Mouse (Mus musculus) bone marrow macrophage, adult 2 months (primary cell): ENCODE results near the gene Slc22a6. TPM values are rescaled to one million over a fixed set of nuclear protein-coding genes. Genes with fewer than 3 reads are reported as not detected.

Experiments used
- H3K27ac ChIP-seq: 2 replicates; pipeline ENCODE4 v1.5.1; 2012; ENCODE audit warnings: low read depth, low read length; ENCODE audit not compliant: insufficient read depth
- H3K4me1 ChIP-seq: 2 replicates; pipeline ENCODE4 v1.6.1; 2012; ENCODE audit warnings: low read length; ENCODE audit not compliant: control insufficient read depth, insufficient read depth
- H3K4me3 ChIP-seq: 2 replicates; pipeline ENCODE4 v1.5.1; 2012; ENCODE audit warnings: mild to moderate bottlenecking, low read length, moderate library complexity; ENCODE audit not compliant: insufficient read depth
- CTCF ChIP-seq: IDR thresholded peaks from 2 replicates; pipeline ENCODE4 v1.5.1; 2012; ENCODE audit warnings: low read depth, mild to moderate bottlenecking, low read length, moderate library complexity
- POLR2A ChIP-seq: IDR thresholded peaks from 2 replicates; pipeline ENCODE4 v1.6.1; 2012; ENCODE audit warnings: mild to moderate bottlenecking, low read depth, low read length, borderline replicate concordance
- polyA plus RNA-seq: library from polyadenylated mRNA; stranded (reverse); fragments of >200 nt; gene quantifications from 2 replicates; pipeline ENCODE4 v1.2.4, GENCODE M21; 2012; ENCODE audit not compliant: missing spikeins, insufficient read depth, insufficient read length

Gene Slc22a6
- polyA plus RNA-seq, 1 experiment, result not detected

DNA sequence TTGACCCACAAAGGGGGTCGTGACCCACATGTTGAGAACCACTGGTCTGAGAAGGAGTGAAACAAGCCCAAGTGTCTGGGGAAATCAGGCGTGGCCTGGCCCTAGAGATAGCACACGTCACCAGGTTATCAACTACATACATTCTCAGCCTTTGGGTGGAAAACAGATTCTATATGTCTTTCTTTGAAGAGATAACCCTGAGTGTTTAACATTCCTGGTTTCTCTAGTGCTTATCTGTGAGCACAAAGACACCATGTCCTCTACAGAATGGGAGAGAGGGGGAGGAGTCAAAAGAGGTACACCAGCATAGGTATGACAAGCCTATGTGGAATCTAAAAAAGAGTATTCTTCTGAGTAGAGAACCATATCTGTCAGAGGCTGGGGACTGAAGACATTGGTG, 14.9 kb upstream of the Slc22a6 start:
- no peaks in the 10 kb centered on the region for H3K4me1 ChIP-seq
- TF ChIP-seq CTCF (no peak), POLR2A (no peak)
- no peak overlapping the region for H3K27ac ChIP-seq
- H3K4me3 ChIP-seq, result no peak overlapping the region

DNA sequence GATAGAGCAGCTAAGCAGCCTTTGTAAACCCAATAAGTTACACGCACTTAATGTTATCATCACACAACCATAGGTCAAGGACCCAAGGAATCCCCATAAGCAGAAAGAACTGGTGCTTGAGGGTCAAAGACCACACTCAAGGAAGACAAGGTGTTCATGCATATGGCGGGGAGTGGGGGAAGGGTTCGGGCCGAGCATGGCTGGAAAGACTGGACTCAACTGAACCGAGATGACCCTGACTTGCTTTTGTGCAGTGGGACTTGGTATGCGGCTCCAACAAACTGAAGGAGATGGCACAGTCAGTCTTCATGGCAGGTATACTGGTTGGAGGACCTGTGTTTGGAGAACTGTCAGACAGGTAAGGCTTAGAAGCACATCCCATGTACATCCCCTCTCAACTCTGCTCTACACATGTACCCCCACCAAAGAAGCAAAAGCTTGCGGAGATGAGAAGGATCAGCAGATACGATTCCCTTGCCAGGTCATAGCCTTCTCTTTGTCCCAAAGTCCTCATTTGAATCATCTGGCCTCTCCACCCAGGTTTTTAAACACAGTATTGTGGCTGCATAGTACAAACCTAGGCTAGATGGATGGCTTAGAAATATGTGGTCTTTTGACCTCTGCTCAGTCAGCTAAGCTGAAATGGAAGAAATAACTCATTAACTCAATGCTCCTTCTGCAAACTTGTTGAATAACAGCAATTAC, 13.2 kb upstream of the Slc22a6 start:
- no peak overlapping the region for H3K27ac ChIP-seq
- H3K4me3 ChIP-seq, result no peak overlapping the region
- TF ChIP-seq POLR2A, result no peak
- no peak for TF ChIP-seq CTCF
- H3K4me1 ChIP-seq, result no peaks in the 10 kb centered on the region

DNA sequence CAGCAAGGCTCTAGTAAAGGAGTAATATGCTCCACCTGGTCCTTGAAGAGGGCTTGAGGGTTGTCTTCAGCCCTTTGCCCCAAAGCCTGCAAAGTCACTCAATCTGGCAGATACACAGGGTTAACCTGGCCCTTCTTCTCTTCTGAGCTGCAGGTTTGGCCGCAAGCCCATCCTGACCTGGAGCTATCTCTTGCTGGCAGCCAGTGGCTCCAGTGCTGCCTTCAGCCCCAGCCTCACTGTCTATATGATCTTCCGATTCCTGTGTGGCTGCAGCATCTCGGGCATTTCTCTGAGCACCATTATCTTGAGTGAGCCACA, 12.6 kb upstream of the Slc22a6 start:
- no peak overlapping the region for H3K4me3 ChIP-seq
- H3K27ac ChIP-seq, result no peak overlapping the region
- TF ChIP-seq CTCF, result no peak
- no peak for TF ChIP-seq POLR2A
- H3K4me1 ChIP-seq, result no peaks in the 10 kb centered on the region

DNA sequence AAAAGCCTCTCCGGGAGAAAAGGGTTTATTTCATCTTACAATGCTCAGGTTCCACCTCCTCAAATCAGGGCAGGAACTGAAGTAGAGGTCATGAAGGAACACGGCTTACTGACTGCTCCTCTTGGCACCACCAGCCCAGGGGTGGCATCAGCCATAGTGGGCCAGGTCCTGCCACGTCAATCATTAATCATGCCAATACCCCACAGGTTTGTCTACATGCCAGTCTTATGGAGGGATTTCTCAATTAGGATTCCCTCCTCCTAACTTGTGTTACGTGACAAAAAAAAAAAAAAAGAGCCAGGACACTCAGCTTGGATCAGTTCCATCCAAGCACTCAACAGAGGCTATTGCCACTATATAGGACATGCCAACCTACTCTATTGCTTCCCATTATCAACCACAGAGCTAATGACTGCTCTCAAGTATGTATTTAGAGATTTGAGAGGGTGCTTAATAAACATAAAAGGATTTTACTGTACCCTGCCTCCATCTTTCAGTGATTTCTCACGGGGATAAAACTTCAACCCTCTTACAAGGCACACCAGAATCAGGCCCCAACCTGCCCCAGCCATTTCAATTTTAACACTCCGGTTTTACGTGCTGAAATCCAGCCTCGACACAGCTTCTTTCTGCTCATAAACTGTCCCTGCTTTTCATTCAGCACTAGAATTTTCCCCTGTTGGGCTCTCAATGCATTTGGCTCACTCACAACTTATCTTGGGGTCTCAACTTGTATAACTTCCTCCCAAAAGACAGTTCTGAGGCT, 6.3 kb upstream of the Slc22a6 start:
- no peak for TF ChIP-seq CTCF
- no peak for TF ChIP-seq POLR2A
- no peak overlapping the region for H3K27ac ChIP-seq
- H3K4me1 ChIP-seq, result no peaks in the 10 kb centered on the region
- no peak overlapping the region for H3K4me3 ChIP-seq

DNA sequence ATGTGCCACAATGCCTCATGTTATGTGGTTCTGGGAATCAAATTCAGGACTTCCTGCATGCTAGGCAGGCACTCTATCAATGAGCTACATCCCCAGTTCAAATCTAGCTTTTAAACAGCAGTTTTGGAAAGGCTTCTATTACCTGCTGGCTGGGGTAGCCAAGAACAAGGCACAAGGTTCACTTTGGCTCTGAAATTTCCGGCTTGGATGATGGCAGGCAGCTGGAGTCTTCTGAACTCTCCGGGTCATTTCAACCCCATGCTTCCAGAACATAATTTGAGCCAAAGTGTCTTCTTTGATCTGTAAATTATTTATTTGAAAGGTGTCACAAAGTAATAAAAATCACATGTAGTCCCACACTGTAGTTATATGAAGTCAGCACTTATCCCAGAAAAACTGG, 4.7 kb upstream of the Slc22a6 start:
- Histone ChIP-seq H3K27ac (no peak overlapping the region), H3K4me1 (no peaks in the 10 kb centered on the region), H3K4me3 (no peak overlapping the region)
- no peak for TF ChIP-seq CTCF
- TF ChIP-seq POLR2A, result no peak

DNA sequence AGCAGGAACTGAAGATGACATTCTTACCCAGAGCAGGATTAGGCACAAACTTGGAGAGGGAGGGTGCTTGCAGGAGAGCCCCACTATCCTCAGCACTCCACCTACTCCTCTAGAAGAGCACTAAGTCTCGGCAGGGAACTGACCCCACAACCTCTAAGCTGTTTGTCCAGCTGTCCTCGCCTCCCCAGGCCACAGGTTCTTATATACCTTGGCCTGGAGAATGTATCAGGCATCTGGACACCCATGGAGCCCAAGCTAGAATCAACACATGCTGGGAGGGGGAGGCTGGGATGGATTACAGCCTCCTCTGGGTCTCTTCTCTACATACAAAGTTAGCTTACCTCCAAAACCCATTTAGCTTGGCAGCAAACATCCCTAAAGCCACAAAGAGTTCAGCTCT, 3.5 kb upstream of the Slc22a6 start:
- H3K4me3 ChIP-seq, result no peak overlapping the region
- no peak for TF ChIP-seq POLR2A
- TF ChIP-seq CTCF, result no peak
- no peak overlapping the region for H3K27ac ChIP-seq
- H3K4me1 ChIP-seq, result no peaks in the 10 kb centered on the region

DNA sequence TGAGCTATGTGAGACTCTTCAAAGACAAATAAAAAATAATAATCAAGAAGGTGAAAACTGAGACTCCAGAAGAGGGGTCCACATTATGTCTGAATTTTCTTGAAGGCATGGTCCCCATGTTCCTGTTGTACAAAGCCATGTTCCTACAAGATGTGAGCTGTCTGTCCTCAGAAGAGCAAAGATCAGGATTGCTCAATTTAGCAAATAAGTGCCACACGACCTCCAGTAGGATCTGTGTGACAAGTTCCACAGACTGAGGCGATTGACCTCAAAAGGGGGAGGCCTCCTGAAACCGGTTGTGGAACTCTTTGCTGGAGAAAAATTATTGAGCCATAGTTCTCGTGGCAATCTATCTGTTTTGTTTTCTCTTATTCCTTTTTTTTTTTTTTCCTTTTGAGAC, 1.5 kb upstream of the Slc22a6 start:
- TF ChIP-seq POLR2A (no peak), CTCF (no peak)
- Histone ChIP-seq H3K27ac (no peak overlapping the region), H3K4me1 (no peaks in the 10 kb centered on the region), H3K4me3 (no peak overlapping the region)

DNA sequence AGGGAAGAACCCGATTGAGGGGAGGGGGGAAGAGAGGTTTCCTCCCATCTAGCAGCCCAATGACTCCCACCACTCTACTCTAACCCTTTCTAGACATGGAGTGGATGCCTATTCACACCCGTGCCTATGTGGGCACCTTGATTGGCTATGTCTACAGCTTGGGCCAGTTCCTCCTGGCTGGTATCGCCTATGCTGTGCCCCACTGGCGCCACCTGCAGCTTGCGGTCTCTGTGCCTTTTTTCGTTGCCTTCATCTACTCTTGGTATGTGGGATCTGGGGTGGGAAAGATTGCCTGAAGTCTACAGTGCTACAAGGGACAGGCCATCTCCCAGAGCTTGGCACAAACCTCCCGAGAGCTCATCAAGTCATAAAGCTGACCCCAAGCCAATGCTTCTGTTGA, 3.3 kb downstream of the Slc22a6 start:
- H3K27ac ChIP-seq, result no peak overlapping the region
- TF ChIP-seq CTCF (no peak), POLR2A (no peak)
- H3K4me3 ChIP-seq, result no peak overlapping the region
- H3K4me1 ChIP-seq, result no peaks in the 10 kb centered on the region

DNA sequence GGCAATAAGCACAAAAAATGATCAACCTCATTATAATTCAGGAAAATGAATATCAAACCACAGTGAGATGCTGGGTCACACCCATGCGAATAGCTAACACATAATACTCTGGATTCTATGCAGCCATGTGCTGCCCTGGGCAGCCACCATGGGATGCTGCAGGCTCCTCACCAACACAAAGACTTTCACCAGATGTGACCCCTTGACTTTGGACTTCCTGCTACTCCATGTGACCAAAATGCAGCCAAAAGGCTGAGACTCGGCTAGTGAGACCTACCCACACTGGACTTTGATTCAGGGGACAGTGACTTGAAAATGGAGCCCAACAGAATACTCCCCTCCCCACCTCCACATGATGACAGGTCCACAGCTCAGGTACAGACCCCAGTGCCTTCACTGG, 12.4 kb downstream of the Slc22a6 start:
- TF ChIP-seq POLR2A (no peak), CTCF (no peak)
- Histone ChIP-seq H3K4me1 (no peaks in the 10 kb centered on the region), H3K27ac (no peak overlapping the region), H3K4me3 (no peak overlapping the region)

DNA sequence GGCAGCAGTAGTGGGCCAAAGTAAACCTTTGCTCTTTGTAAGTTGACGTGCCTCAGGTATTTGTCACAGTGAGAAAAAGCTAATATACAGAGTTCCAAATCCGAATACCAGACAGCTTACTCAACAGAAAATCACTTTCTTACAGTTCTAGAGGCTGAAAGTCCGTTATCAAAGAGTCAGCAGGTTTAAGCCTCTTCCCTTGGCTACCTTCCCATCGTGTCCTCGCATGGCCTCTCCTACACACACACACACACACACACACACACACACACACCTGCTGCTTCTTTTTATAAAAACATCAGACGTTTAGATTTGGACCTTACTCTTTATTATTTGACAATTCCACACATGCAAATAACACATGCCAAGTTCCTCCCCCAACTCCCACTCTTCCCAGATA, 13.0 kb downstream of the Slc22a6 start:
- Histone ChIP-seq H3K4me1 (no peaks in the 10 kb centered on the region), H3K27ac (no peak overlapping the region), H3K4me3 (no peak overlapping the region)
- TF ChIP-seq CTCF, result no peak
- no peak for TF ChIP-seq POLR2A

DNA sequence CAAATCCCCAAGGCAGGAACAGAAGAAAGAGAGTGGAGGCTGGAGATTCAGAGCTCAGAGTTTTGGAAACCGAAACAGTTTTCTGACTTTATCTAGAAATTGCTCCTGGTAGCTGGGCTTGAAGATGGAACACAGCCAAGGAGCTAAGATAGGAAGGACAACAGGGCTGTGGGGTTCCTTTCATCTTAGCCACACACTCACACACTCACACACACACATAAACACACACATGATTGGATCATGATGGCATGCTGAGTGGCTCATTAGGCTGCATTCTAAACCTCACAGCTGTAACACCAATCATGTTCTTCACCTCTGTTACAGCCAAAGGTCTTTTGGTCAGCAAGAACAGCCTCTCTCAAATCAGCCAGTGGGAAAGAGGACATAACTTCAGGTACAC, 14.2 kb downstream of the Slc22a6 start:
- H3K4me1 ChIP-seq, result no peaks in the 10 kb centered on the region
- no peak overlapping the region for H3K4me3 ChIP-seq
- no peak for TF ChIP-seq POLR2A
- no peak for TF ChIP-seq CTCF
- no peak overlapping the region for H3K27ac ChIP-seq
